Mouse (Mus musculus) granulocyte monocyte progenitor cell, adult 5-6 weeks (primary cell): ENCODE results near the gene Med12. TPM values are rescaled to one million over a fixed set of nuclear protein-coding genes. Genes with fewer than 3 reads are reported as not detected.

Experiments
- ATAC-seq: replicated peaks from 2 replicates; pipeline ENCODE4 v1.8.0; 2016; ENCODE audit warnings: mild to moderate bottlenecking, moderate TSS enrichment, inconsistent platforms; ENCODE audit not compliant: poor library complexity, severe bottlenecking
- total RNA-seq, 2 experiments: library from RNA; stranded (forward) in 1 of 2; stranded (reverse) in 1 of 2; fragments of 200-712, 200-1000 nt in 1 of 2; fragments of >200 nt in 1 of 2; fragmentation: Nextera tagmentation in 1 of 2; gene quantifications; 2 replicates each; pipeline ENCODE4 v1.2.3; 2014 to 2017

Med12 gene
- total RNA-seq (2014; fragmentation: Nextera tagmentation) (55.4 and 65.2 TPM in 2 replicates), total RNA-seq (2017) (35.2 and 40.1 TPM in 2 replicates)

- ATAC-seq, result peak; percentile 99
These were observed at the start of gene Med12 for GRCm38 (mm10) chrX:101273875-101274738. Gene Med12 (plus strand): TSS chrX:101274030.

DNA sequence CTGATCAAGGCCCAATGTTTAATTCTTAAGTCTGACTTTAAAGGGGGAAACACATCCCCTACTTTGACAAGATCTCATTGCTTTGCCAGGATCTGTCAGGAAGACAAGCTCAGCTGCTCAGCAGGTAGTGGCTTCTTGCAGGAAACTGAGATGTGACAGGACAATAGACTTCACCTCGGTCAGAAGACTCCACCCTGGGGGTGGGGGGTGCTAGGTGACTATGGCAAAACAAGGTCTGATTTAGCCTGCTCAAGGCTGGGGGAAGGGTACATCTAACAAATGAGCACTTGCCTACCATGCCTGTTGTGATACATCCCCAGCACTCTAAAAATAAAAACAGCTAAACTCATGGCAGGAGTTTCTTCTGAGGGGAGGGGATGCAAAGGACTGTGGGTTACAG is 28.8 kb upstream of the Med12 start:
- no peak for ATAC-seq

DNA sequence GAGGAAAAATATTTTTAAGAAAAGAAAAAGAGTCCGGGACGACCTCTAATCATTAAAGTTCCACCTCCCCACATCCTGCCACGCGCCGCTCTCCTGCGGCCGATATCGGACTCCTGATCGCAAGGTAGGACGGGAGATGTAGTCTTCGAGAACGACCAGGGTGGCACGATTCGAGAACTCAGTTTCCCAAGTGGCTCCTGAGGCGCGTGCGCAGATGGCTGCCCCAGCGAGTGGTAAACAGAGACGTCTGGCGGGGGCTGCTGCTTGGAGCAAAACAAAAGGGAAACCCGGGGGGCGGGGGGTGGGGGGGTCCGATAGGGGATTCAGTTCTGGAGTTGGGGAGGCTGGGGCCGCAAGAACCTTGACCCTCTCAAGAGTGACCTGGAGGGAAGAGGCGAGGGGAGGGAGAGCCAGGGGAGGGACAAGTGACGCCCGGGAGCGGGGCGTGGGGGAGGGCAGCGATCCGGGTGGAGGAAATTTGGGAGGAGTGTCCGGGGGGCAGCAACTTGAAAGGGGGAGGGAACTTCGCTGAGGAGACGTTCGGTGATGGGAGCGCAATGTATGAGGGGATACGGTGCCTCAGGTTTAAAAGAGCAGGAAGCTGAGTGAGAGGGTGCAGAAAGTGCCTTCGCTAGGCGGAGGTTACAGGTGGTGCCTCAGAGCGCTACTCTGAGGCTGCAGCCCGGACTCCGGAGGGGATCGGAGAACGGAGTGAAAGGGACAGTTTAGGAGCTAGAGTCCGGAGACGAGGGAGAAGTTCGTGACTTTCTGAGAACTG is 19.7 kb upstream of the Med12 start, which contains the start of gene Foxo4:
Gene Foxo4 (plus strand): TSS at position 577 of the 778 bp plus-strand sequence.
- ATAC-seq, result peak; percentile 83

DNA sequence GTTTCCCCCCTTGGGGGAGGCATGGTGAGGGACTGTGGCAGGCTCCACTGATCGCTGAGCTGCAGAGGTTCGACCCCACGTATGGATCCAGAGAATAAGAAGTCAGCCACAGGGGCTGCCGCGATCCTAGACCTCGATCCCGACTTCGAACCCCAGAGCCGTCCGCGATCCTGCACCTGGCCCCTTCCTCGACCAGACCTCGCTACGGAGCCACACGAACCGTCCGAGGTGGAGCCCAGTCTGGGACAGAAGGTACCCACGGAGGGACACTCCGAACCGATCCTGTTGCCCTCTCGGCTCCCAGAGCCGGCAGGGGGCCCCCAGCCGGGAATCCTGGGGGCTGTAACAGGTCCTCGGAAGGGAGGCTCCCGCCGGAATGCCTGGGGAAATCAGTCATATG is 19.1 kb upstream of the Med12 start:
- peak; percentile 11; the same call in 1 of the 2 replicates for ATAC-seq

DNA sequence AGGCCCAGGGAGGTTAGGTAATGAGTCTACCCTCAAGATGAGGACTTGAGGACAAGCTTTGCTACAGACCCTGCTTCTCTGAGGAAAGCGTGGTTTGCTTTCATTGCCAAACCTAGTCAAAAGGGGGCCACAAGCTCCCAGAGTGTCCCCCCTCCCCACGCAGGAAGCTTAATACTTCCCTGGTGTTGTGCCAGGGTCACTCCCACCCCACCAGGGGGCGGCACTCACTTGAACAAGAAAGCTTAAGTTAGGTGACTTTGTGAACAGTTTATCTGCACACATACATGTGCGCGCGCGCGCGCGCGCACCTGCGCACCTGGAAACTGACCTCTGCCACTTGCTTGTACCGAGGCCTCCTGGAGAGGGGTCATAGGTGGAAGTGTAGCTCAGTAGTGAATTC is 17.2 kb upstream of the Med12 start:
- ATAC-seq, result 0 out of 2 replicates have a peak, but pooled peaks have one; percentile 6

GRCm38 (mm10) chrX:101260441-101261325 is 13.1 kb upstream of the Med12 start:
- ATAC-seq, result peak; percentile 64

DNA sequence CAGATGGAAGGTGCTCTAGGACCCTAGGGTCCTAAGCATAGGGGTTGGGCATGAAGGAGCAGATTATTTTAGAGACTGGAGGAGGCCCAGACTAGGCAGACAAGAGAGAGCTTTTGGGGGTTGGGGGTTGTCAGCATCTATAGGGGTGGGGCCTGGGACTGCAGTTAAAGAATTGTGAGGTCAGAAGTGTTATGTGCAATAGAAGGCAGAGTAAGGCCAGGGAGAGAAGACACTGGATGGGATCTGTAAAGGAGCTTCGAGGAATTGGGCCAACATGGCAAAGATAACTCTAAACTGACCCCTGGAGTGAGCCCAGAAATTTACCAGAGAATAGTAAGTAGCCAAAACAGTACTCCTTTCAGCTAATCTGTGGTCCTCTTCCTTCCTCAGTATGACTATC is 9.9 kb upstream of the Med12 start, which contains the start of gene Gm614:
Gene Gm614 (minus strand): TSS at position 101 of the 400 bp plus-strand sequence.
- ATAC-seq, result no peak

DNA sequence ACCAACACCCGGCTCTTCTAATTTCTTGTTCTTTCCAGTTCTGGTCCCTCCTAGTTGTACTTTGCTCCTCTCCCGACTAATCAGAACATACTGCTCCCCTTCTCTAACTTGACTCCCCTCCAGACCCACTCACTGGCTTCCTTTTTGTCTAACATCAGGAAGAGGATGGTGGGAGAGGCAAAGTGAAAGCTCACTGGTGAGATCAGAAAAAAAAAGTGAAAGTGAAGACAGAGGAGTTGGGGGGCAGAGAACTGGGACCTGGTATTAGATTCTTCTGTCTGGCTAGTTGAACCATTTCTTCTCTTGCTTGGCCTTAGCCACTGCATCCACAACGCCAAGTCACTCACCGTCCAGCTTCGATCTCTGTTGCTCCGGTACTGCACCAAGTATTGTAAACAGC is 7.2 kb upstream of the Med12 start:
- no peak for ATAC-seq

GRCm38 (mm10) chrX:101268025-101268754 is 5.6 kb upstream of the Med12 start, which contains the start of gene Il2rg:
Gene Il2rg (minus strand): TSS chrX:101268255.
- ATAC-seq, result peak; percentile 79

DNA sequence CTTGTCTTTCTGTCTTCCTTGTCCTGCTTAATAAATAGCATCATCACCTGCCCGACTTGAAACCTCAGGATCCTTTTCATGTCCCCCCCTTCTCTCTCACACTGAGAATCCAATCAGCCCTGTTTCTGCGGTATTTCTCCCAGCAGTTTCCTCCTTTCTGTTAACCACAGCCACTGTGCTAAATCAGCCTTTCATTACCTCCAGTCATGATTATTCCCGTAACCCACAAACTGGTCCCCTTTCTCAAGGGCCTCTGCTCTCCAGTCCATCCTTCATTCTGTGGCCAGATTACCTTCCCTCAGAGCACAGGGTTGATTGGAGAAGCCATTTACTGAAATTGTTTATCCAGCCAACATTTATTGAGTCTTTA is 5.1 kb upstream of the Med12 start, which contains the start of gene Gm20489:
Gene Gm20489 (minus strand): TSS at position 269 of the 370 bp plus-strand sequence.
- peak; percentile 65 for ATAC-seq

DNA sequence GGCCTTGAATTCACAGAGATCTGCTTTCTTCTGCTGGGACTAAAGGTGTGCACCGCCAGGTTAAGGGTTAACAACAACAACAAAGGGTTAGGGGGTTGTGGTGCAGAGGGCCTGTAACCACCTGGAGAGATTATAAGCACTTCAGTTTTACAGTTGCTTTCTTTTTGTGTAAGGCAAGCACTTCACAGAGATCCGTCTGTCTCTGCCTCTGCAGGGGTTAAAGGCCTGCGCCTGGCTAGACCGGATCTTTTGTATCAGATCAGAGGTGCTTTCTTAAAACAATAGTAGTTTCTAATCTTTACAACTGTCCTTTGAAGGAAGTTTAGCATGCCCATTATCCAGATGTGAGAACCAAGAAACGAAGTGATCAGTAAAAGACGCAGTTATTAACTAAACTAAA is 420 bp upstream of the Med12 start:
- ATAC-seq, result no peak

DNA sequence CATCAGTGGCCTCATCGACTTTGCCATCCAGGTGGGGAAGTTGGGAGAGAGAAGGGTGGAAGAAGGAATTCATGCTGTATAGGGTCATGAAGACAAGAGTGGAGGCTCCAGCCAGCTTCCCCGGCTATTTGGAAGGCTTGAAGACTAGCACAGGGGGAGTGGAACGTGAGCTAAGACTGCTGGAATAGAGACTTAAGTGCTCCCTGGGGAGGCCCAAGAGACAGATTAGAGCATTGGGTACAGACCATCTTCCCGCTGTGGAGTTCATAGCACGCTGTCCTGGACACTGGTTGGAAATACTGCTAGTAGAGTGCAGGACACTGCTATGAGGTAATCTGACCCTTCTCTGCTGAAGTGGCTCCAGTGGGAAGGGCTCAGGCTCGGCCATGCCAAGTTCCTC is 9.0 kb downstream of the Med12 start:
- ATAC-seq, result no peak

- ATAC-seq, result peak; percentile 77
These were observed 11.7 kb downstream of the Med12 start for GRCm38 (mm10) chrX:101285534-101285933.

DNA sequence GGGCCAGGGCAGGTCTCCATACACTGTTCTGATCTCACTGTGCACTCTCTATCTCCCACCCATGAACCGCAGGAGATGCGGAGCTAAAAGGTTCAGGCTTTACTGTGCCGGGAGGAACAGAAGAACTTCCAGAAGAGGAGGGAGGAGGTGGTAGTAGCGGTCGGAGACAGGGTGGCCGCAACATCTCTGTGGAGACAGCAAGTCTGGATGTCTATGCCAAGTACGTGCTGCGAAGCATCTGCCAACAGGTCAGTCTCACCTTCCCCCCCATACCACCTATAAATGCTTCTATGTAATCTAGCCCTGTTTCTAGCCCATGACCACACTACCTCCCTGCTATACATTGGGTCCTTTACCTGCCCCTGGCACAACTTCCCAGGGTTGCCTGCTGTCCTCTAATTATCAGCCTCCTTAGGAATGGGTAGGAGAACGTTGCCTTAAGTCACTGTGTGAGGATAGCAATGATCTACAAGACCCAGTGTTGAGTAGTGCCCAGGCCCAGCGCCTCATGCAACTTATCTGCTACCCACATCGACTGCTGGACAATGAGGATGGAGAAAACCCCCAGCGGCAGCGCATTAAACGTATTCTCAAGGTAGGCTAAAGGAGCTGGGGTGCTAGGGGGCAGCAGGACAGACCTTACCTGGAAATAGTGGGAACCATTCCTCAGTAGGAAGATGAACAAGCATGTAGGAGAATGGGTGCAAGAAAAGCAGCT is 12.3 kb downstream of the Med12 start:
- no peak for ATAC-seq

- no peak for ATAC-seq
These were observed 13.7 kb downstream of the Med12 start for GRCm38 (mm10) chrX:101287543-101287942.

GRCm38 (mm10) chrX:101288432-101288831 is 14.6 kb downstream of the Med12 start:
- no peak for ATAC-seq

DNA sequence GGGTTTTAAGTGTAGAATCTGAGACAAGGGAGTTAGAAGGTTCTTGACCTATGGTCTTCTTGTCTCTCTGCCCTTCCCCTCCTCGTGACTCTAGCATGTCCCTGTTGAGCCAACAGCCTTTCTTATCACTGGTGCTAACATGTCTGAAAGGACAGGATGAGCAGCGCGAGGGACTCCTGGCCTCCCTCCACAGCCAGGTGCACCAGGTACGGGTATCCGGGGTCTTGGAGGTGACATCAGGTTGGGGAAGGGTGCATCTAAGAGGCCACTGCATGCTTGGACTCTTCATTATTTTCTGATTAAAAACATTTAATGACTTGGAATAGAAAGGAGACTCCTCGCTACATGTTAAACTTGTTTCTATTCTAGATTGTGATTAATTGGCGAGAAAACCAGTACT is 15.2 kb downstream of the Med12 start:
- ATAC-seq, result no peak

GRCm38 (mm10) chrX:101290111-101290510 is 16.3 kb downstream of the Med12 start:
- no peak for ATAC-seq

GRCm38 (mm10) chrX:101299055-101299454 is 25.2 kb downstream of the Med12 start, which contains the start of gene Nlgn3:
Gene Nlgn3 (plus strand): TSS chrX:101299168.
- ATAC-seq, result no peak
